Mouse (Mus musculus): ENCODE data around the gene Syngr1.

- TF ChIP-seq CTCF (IDR thresholded peaks at IDR 0.05; ENCODE audit: insufficient read depth, low read length), result no peak
- no peak for TF ChIP-seq POLR2A (IDR thresholded peaks at IDR 0.05; ENCODE audit: borderline replicate concordance, extremely low read depth, low read depth, low read length)
Measured at GRCm38 (mm10) chr15:80148565-80148964, 57.4 kb downstream of the Syngr1 start.
